Mouse (Mus musculus): ENCODE measurements around the gene Tpo. TPM values are rescaled to one million over a fixed set of nuclear protein-coding genes. Genes with fewer than 3 reads are reported as not detected.

Tpo gene
- polyA plus RNA-seq, 1 experiment from 2014 or later, result 0.57 TPM

GRCm38 (mm10) chr12:30160475-30160874, 28.1 kb upstream of the Tpo start:
- Histone ChIP-seq H3K27ac (replicated peaks; ENCODE audit: low read depth, low read length) (no peak overlapping the region), H3K4me1 (ENCODE audit: control insufficient read depth, insufficient read depth, low read length) (no peaks in the 10 kb centered on the region), H3K27me3 (replicated peaks; ENCODE audit: control insufficient read depth, insufficient read depth, low read length) (no peaks in the 10 kb centered on the region), H3K36me3 (ENCODE audit: control insufficient read depth, insufficient read depth, low read length) (no peaks in the 10 kb centered on the region), H3K9ac (ENCODE audit: low read depth, low read length) (no peak overlapping the region), H3K4me3 (ENCODE audit: low read depth, low read length) (no peak overlapping the region), H3K9me3 (ENCODE audit: control insufficient read depth, low read length) (no peaks in the 10 kb centered on the region), H3K4me2 (ENCODE audit: low read depth, low read length) (no peak overlapping the region)
- DNase-seq (ENCODE audit: low spot score) (peak; percentile 51), ATAC-seq (ENCODE audit: low read depth) (peak; percentile 62; the same call in 1 of the 2 replicates)
- WGBS, result 69% methylated on average over 3 of the region's 3 CpGs

DNA sequence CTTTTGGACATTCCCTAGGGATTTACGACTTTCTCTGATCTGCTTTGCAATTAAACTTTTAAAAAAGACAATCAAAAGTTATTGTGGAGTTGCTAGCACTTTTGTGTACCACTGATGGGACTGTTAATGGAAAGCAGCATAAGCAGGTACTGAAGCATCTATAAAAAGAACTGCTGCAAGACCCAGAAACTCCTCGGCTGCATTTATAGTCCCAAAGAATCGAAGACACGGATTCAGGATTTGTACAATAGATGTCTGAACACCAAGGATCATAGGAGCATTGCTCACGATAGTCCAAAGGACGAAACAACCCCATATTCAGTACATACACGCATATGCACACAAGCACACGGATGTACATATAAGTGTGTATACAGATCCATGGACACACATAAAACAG, 27.4 kb upstream of the Tpo start:
- no peak for ATAC-seq (ENCODE audit: low read depth)

DNA sequence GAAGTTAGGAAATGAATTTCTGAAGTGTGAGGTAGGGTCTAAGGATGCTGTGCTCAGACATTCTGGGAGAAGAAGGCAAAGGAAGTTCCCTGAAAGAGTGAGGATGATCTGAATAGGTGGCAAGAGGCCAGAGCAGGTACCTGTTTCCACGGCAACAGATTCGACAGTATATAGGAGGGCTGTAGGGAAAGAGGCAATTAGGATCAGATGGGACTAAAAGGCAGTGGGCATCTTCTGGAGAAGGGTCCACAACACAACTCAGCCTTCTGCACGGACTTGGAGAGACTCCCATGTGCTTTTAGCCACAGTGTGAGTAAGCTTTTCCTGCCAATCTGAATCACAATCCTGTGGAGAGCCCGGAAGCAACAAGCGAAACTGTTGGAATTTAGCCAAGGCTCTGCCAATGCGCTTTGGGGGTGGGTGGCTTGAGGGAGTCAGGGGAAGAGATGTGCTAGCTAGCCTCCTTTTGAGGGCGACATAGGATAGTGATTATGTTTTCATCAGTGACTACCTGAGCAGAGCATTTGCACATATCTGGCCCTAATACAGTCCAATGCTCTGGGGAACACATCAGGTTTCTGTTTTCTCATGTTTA, 21.8 kb upstream of the Tpo start:
- no peak for ATAC-seq (ENCODE audit: low read depth)
- Histone ChIP-seq H3K9ac (ENCODE audit: low read depth, low read length) (no peak overlapping the region), H3K4me3 (ENCODE audit: low read depth, low read length) (no peak overlapping the region), H3K27ac (replicated peaks; ENCODE audit: low read depth, low read length) (no peak overlapping the region), H3K4me1 (ENCODE audit: control insufficient read depth, insufficient read depth, low read length) (no peaks in the 10 kb centered on the region), H3K4me2 (ENCODE audit: low read depth, low read length) (no peak overlapping the region), H3K9me3 (ENCODE audit: control insufficient read depth, low read length) (no peaks in the 10 kb centered on the region), H3K36me3 (ENCODE audit: control insufficient read depth, insufficient read depth, low read length) (no peaks in the 10 kb centered on the region), H3K27me3 (replicated peaks; ENCODE audit: control insufficient read depth, insufficient read depth, low read length) (no peaks in the 10 kb centered on the region)
- 42% methylated on average over 7 of the region's 7 CpGs for WGBS
- peak; percentile 52 for DNase-seq (ENCODE audit: low spot score)

More for the DNA sequence above, 27.4 kb upstream of the Tpo start:
- no peak overlapping the region for H3K4me2 ChIP-seq (ENCODE audit: low read depth, low read length)
- no peaks in the 10 kb centered on the region for H3K36me3 ChIP-seq (ENCODE audit: control insufficient read depth, insufficient read depth, low read length)
- H3K9me3 ChIP-seq (ENCODE audit: control insufficient read depth, low read length), result no peaks in the 10 kb centered on the region
- no peak overlapping the region for H3K4me3 ChIP-seq (ENCODE audit: low read depth, low read length)
- H3K4me1 ChIP-seq (ENCODE audit: control insufficient read depth, insufficient read depth, low read length), result no peaks in the 10 kb centered on the region
- no peak for DNase-seq (ENCODE audit: low spot score)
- no peak overlapping the region for H3K27ac ChIP-seq (replicated peaks; ENCODE audit: low read depth, low read length)
- H3K9ac ChIP-seq (ENCODE audit: low read depth, low read length), result no peak overlapping the region
- 84% methylated on average over 8 of the region's 8 CpGs for WGBS
- no peaks in the 10 kb centered on the region for H3K27me3 ChIP-seq (replicated peaks; ENCODE audit: control insufficient read depth, insufficient read depth, low read length)

DNA sequence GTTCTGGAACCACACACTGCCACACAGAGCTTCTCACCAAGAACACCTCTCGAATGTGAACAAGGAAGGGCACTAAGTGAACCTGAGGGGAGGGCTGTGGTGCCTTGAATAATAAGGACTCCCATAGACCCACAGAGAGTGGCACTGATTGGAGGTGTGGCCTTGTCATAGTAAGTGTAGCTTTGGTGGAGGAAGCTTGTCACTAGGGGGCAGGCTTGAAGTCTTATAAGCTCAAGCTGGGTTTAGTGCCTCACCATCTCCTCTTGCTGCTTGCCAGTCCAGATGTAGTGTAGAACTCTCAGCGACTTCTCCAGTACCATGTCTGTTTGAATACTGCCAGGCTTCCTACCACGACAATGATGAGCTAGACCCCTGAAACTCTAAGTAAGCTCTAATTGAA, 9.7 kb upstream of the Tpo start:
- ATAC-seq (ENCODE audit: low read depth) (no peak), DNase-seq (ENCODE audit: low spot score) (peak; percentile 33)
- no peaks in the 10 kb centered on the region for H3K36me3 ChIP-seq (ENCODE audit: control insufficient read depth, insufficient read depth, low read length)
- H3K27ac ChIP-seq (replicated peaks; ENCODE audit: low read depth, low read length), result no peak overlapping the region
- no peaks in the 10 kb centered on the region for H3K27me3 ChIP-seq (replicated peaks; ENCODE audit: control insufficient read depth, insufficient read depth, low read length)
- H3K9me3 ChIP-seq (ENCODE audit: control insufficient read depth, low read length), result no peaks in the 10 kb centered on the region
- no peaks in the 10 kb centered on the region for H3K4me1 ChIP-seq (ENCODE audit: control insufficient read depth, insufficient read depth, low read length)
- H3K9ac ChIP-seq (ENCODE audit: low read depth, low read length), result no peak overlapping the region
- H3K4me3 ChIP-seq (ENCODE audit: low read depth, low read length), result no peak overlapping the region
- no peak overlapping the region for H3K4me2 ChIP-seq (ENCODE audit: low read depth, low read length)
- WGBS, result 61% methylated on average over 3 of the region's 3 CpGs

- Histone ChIP-seq H3K27ac (replicated peaks; ENCODE audit: low read depth, low read length) (no peak overlapping the region), H3K4me3 (ENCODE audit: low read depth, low read length) (no peak overlapping the region), H3K4me1 (ENCODE audit: control insufficient read depth, insufficient read depth, low read length) (no peaks in the 10 kb centered on the region), H3K27me3 (replicated peaks; ENCODE audit: control insufficient read depth, insufficient read depth, low read length) (no peaks in the 10 kb centered on the region), H3K36me3 (ENCODE audit: control insufficient read depth, insufficient read depth, low read length) (no peaks in the 10 kb centered on the region), H3K9ac (ENCODE audit: low read depth, low read length) (no peak overlapping the region), H3K4me2 (ENCODE audit: low read depth, low read length) (no peak overlapping the region), H3K9me3 (ENCODE audit: control insufficient read depth, low read length) (no peaks in the 10 kb centered on the region)
- 74% methylated on average over 6 of the region's 6 CpGs for WGBS
- DNase-seq (ENCODE audit: low spot score), result no peak
- no peak for ATAC-seq (ENCODE audit: low read depth)
Observed at GRCm38 (mm10) chr12:30129411-30129716, 3.1 kb downstream of the Tpo start.

- peak; percentile 79 for DNase-seq (ENCODE audit: low spot score)
- 54% methylated on average over 7 of the region's 7 CpGs for WGBS
Observed at GRCm38 (mm10) chr12:30128561-30129410, 3.6 kb downstream of the Tpo start.

GRCm38 (mm10) chr12:30122347-30122746, 10.1 kb downstream of the Tpo start:
- DNase-seq (ENCODE audit: low spot score), result no peak
- Histone ChIP-seq H3K36me3 (ENCODE audit: control insufficient read depth, insufficient read depth, low read length) (no peaks in the 10 kb centered on the region), H3K27me3 (replicated peaks; ENCODE audit: control insufficient read depth, insufficient read depth, low read length) (no peaks in the 10 kb centered on the region), H3K9ac (ENCODE audit: low read depth, low read length) (no peak overlapping the region), H3K27ac (replicated peaks; ENCODE audit: low read depth, low read length) (no peak overlapping the region), H3K4me3 (ENCODE audit: low read depth, low read length) (no peak overlapping the region), H3K4me1 (ENCODE audit: control insufficient read depth, insufficient read depth, low read length) (no peaks in the 10 kb centered on the region), H3K9me3 (ENCODE audit: control insufficient read depth, low read length) (no peaks in the 10 kb centered on the region), H3K4me2 (ENCODE audit: low read depth, low read length) (no peak overlapping the region)
- 78% methylated on average over 7 of the region's 7 CpGs for WGBS
- no peak for ATAC-seq (ENCODE audit: low read depth)

More at GRCm38 (mm10) chr12:30128561-30129410, 3.6 kb downstream of the Tpo start:
- Histone ChIP-seq H3K4me1 (ENCODE audit: control insufficient read depth, insufficient read depth, low read length) (no peaks in the 10 kb centered on the region), H3K9me3 (ENCODE audit: control insufficient read depth, low read length) (no peaks in the 10 kb centered on the region), H3K4me2 (ENCODE audit: low read depth, low read length) (no peak overlapping the region), H3K27me3 (replicated peaks; ENCODE audit: control insufficient read depth, insufficient read depth, low read length) (no peaks in the 10 kb centered on the region), H3K36me3 (ENCODE audit: control insufficient read depth, insufficient read depth, low read length) (no peaks in the 10 kb centered on the region), H3K4me3 (ENCODE audit: low read depth, low read length) (no peak overlapping the region), H3K9ac (ENCODE audit: low read depth, low read length) (no peak overlapping the region), H3K27ac (replicated peaks; ENCODE audit: low read depth, low read length) (no peak overlapping the region)
- 0 out of 2 replicates have a peak, but pooled peaks have one; percentile 57 for ATAC-seq (ENCODE audit: low read depth)

DNA sequence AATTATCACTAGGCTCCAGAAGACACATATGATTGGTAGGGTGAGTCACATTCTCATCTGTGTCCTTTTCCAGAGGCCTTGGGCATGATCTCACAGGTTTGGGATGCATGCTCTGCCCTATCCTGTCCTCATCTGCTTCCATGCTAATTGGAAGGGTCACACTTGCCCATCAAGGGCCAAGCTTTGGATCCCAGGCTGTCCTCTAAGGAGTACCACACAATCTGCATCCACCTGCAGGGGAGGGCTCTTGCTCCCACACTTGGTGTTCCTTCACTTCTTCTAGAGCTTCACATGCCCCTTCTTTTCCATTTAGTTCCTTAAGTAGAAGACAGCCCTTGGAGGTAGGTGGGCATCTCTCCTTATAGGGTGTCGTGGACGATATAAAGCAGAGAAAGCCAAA, 20.2 kb downstream of the Tpo start:
- no peaks in the 10 kb centered on the region for H3K36me3 ChIP-seq (ENCODE audit: control insufficient read depth, insufficient read depth, low read length)
- H3K27me3 ChIP-seq (replicated peaks; ENCODE audit: control insufficient read depth, insufficient read depth, low read length), result no peaks in the 10 kb centered on the region
- no peak for ATAC-seq (ENCODE audit: low read depth)
- H3K4me2 ChIP-seq (ENCODE audit: low read depth, low read length), result no peak overlapping the region
- H3K27ac ChIP-seq (replicated peaks; ENCODE audit: low read depth, low read length), result no peak overlapping the region
- H3K4me3 ChIP-seq (ENCODE audit: low read depth, low read length), result no peak overlapping the region
- H3K9ac ChIP-seq (ENCODE audit: low read depth, low read length), result no peak overlapping the region
- 91% methylated on average over 2 of the region's 2 CpGs for WGBS
- DNase-seq (ENCODE audit: low spot score), result no peak
- H3K9me3 ChIP-seq (ENCODE audit: control insufficient read depth, low read length), result no peaks in the 10 kb centered on the region
- H3K4me1 ChIP-seq (ENCODE audit: control insufficient read depth, insufficient read depth, low read length), result no peaks in the 10 kb centered on the region

Measured in embryonic facial prominence, embryonic 14.5 days (tissue).